Mouse (Mus musculus) neural tube, embryonic 14.5 days (tissue): ENCODE measurements around the gene Zfp426. TPM values are rescaled to one million over a fixed set of nuclear protein-coding genes. Genes with fewer than 3 reads are reported as not detected.

Source experiments
- ATAC-seq: fragments of 200-750 bp; cut with Nextera tagmentation; 2 replicates; pipeline ENCODE4 v1.8.0; 2017; ENCODE audit warnings: low read depth, mild to moderate bottlenecking, moderate TSS enrichment, moderate library complexity
- H3K27ac ChIP-seq: fragments of 300-500 bp; sonication (generic); 2 replicates; pipeline ENCODE4 v1.5.1; 2014; ENCODE audit warnings: low read depth, mild to moderate bottlenecking, control low read depth, low read length, moderate library complexity, mixed read lengths
- H3K27me3 ChIP-seq: fragments of 300-500 bp; sonication (generic); 2 replicates; pipeline ENCODE4 v1.6.1; 2014; ENCODE audit warnings: low read length; ENCODE audit not compliant: control insufficient read depth, insufficient read depth
- H3K36me3 ChIP-seq: fragments of 300-500 bp; sonication (generic); 2 replicates; pipeline ENCODE4 v1.6.1; 2014; ENCODE audit warnings: low read length, mixed read lengths; ENCODE audit not compliant: control insufficient read depth, insufficient read depth
- H3K4me1 ChIP-seq: fragments of 300-500 bp; sonication (generic); 2 replicates; pipeline ENCODE4 v1.6.1; 2014; ENCODE audit warnings: low read length; ENCODE audit not compliant: control insufficient read depth, insufficient read depth
- H3K4me2 ChIP-seq: fragments of 300-500 bp; sonication (generic); 2 replicates; pipeline ENCODE4 v1.6.1; 2014; ENCODE audit warnings: mild to moderate bottlenecking, low read depth, low read length, control low read depth
- H3K4me3 ChIP-seq: fragments of 300-500 bp; sonication (generic); 2 replicates; pipeline ENCODE4 v1.5.1; 2014; ENCODE audit warnings: low read depth, low read length, control low read depth, mixed read lengths
- H3K9ac ChIP-seq: fragments of 300-500 bp; sonication (generic); replicated peaks from 2 replicates; pipeline ENCODE4 v1.6.1; 2014; ENCODE audit warnings: low read depth, mild to moderate bottlenecking, control low read depth, low read length, mixed read lengths
- H3K9me3 ChIP-seq: fragments of 300-500 bp; sonication (generic); 2 replicates; pipeline ENCODE4 v1.6.1; 2016; ENCODE audit warnings: low read length; ENCODE audit not compliant: control insufficient read depth
- WGBS: fragments of 180-500 bp; shearing (Covaris S2); extraction: QIAGEN DNeasy Blood & Tissue Kit; methylation state at CpG from one replicate; pipeline ENCODE4 v1.1.7; 2014; 5-methylcytosine and 5-hydroxymethylcytosine counted together
- polyA plus RNA-seq: library from polyadenylated mRNA; unstranded; fragments of >200 nt; fragmentation: Nextera tagmentation; extraction: Ambion mirVana; gene quantifications from 2 replicates; pipeline ENCODE4 v1.2.1, GENCODE M21; 2014

Gene Zfp426
- polyA plus RNA-seq, 1 experiment from 2014 or later = 39.8 TPM

DNA sequence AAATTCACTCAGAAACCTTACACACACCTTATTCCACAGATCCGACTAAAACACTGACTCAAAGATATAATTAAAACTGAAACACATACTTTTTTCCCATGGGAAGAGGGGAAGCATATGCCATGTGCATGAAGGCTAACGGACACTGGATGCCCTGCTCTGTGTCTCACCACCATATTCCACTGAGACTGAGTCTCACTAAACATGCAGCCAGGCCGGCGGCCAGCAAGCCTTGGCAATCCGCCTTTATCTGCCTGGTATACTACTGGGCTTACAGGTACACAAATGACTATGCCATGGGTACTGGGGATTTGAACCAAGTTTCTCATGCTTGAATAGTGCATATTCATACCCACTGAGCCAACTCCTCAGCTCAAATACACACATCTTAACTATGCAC is 13.2 kb downstream of the Zfp426 start:
- Histone ChIP-seq H3K27ac (no peak overlapping the region), H3K9ac (no peak overlapping the region), H3K36me3 (peaks cover 31% of the 10 kb centered on the region), H3K4me2 (no peak overlapping the region), H3K4me1 (no peaks in the 10 kb centered on the region), H3K27me3 (no peaks in the 10 kb centered on the region), H3K9me3 (no peaks in the 10 kb centered on the region), H3K4me3 (no peak overlapping the region)
- ATAC-seq = no peak
- 83% methylated on average over 5 of the region's 5 CpGs for WGBS

DNA sequence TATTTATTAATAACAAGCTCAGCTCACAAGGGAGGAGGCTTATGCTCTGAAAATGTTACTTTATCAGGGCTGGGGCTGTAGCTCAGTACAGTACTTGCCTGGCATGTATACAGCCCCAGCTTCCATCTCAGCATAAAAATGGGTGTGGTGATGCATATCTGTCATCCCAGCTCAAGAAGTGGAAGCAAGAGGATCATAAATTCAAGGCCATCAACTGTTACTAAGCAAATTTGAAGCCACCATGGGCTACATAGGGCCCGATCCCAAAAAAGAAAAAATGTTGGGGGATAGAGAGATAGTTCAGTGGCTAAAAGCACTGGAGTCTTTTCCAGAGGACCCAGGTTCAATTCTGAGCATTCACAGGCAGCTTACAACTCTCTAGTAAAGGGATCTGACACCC is 15.9 kb downstream of the Zfp426 start:
- Histone ChIP-seq H3K27me3 (no peaks in the 10 kb centered on the region), H3K4me1 (no peaks in the 10 kb centered on the region), H3K4me2 (no peak overlapping the region), H3K27ac (no peak overlapping the region), H3K36me3 (peaks cover 39% of the 10 kb centered on the region), H3K4me3 (no peak overlapping the region), H3K9me3 (no peaks in the 10 kb centered on the region), H3K9ac (no peak overlapping the region)
- no peak for ATAC-seq
- WGBS = 94% methylated on average over 1 of the region's 1 CpGs

DNA sequence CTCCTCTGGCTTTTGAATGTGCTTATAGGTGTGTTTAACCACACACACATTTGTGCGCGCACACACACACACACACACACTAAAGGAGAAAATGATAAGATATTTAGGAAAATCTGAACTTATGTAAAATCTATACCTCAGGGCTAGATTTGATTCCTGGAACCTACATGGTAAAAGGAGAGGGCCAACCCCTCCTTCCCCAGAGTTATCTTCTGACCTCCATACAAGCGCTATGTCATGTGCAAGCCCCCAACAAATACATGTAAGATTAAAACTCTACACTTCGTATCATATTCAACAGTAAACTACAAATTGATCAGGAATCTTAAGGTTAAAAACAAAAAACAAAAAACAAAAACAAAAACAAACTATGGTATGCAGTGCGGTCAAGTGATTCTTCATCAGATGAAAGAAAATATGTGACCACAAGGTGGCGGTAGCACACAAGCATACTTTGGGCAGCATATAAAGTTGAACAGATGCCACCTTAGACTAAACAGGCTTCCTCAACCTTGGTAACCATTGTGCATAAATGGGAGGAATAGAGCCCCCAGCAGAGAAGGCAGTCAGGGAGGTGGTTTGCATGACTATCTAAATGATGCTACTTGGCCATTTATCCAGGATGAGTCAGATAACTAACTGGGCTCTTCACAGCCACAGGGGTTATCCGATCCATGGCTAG is 25.6 kb downstream of the Zfp426 start:
- Histone ChIP-seq H3K9me3 (no peaks in the 10 kb centered on the region), H3K4me1 (no peaks in the 10 kb centered on the region), H3K36me3 (peaks cover 30% of the 10 kb centered on the region), H3K4me2 (no peak overlapping the region), H3K27ac (no peak overlapping the region), H3K27me3 (no peaks in the 10 kb centered on the region), H3K4me3 (no peak overlapping the region), H3K9ac (no peak overlapping the region)
- peak; percentile 83 for ATAC-seq
- 57% methylated on average over 7 of the region's 7 CpGs for WGBS

DNA sequence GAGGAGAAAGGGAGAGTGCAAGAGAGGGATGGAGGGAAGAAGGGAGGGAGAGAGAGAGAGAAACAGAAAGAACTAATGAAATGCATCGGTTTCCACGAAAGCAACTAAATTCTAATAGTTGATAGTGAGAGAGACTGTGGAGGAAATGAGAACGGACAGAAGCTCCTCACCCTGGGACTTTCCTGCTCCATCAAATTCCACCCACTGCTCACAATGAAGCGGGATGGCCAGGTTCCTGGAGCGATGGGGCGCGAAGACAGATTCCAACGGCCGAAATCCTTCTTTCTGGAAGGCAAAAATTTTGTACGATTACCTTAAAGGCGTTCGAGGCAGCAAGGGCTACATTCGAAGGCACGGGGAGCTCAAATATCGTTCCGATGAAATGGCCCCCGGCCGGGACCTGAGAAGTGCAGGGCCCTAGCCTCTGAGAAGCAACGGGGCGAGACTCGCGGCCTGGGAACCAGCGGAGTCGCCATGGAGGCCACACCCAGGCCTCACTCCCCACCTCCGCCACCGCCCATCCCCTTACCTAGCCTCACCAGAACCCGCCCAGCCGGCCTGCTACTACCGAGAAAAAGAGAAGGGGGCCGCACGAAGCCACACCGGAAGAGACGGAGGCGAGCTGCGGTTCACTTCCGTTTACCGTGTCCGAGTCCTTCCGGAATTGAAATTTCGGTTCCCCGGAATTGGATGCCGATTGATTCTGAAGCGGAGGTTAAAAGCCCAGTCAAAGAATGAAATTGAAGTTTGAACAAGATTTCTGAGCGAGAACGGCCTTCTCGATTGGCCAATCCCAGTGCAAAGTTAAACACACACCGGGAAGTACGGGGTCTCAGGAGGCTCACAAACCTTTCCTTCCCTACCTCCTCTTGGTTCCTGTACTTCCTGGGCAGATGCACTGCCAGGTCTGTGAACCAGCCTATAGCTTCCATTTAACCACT is 32.9 kb downstream of the Zfp426 start, which contains the start of gene Zfp26:
TSS of gene Zfp26 (minus strand) at position 786 of the 941 bp plus-strand sequence.
- Histone ChIP-seq H3K4me2 (peak within 1 kb of the TSS; percentile 86), H3K9me3 (no peaks in the 10 kb centered on the region), H3K27ac (peak within 1 kb of the TSS; percentile 55), H3K4me1 (peaks cover 10% of the 10 kb centered on the region), H3K4me3 (peak within 1 kb of the TSS; percentile 52), H3K9ac (peak within 1 kb of the TSS; percentile 61), H3K27me3 (no peaks in the 10 kb centered on the region), H3K36me3 (peaks cover 5% of the 10 kb centered on the region; the same call in 1 of the 2 replicates)
- ATAC-seq = peak; percentile 93
- WGBS = under 1% methylated on average over 48 of the region's 48 CpGs

DNA sequence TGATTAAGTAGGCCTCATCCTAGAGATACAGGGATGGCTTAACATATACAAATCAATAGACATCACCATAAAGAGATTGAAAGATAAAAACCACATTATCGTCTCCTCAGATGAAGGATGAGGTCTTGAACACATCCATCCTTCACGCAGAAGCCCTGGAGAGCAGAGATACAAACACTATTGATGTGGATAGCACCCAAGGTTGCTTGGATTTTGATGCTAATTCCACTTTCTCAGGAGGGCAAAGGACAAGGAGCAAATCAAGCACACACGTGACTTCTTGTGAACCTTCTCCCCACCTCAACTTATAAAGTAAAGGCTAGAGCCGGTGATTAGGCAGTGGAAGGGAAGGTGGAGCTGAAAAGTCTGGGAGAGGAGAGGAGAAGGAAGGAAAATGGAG is 38.9 kb downstream of the Zfp426 start:
- WGBS = 90% methylated on average over 4 of the region's 4 CpGs
- no peak overlapping the region for H3K4me2 ChIP-seq
- no peak for ATAC-seq
- no peaks in the 10 kb centered on the region for H3K27me3 ChIP-seq
- H3K36me3 ChIP-seq = peaks cover 10% of the 10 kb centered on the region; the same call in 1 of the 2 replicates
- H3K9me3 ChIP-seq = no peaks in the 10 kb centered on the region
- H3K4me3 ChIP-seq = no peak overlapping the region
- H3K9ac ChIP-seq = no peak overlapping the region
- no peak overlapping the region for H3K27ac ChIP-seq
- peaks cover 6% of the 10 kb centered on the region; the same call in 1 of the 2 replicates for H3K4me1 ChIP-seq

DNA sequence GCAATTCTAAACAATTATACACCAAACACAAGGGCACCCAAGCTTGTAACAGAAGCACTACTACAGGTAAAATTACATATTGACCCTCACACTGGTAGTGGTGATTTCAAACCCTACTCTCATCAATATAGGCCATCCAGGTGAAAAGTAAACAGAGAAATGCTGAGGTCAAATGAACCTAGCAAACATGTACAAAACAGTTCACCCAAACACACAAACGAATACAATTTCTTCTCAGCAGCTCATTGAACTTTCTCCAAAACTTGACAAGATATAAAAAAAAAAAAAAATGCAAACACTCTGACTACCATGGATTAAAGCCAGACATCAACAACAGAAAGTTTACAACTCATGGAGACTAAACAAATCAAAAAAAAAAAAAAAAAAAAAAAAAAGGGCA is 41.1 kb downstream of the Zfp426 start:
- no peaks in the 10 kb centered on the region for H3K4me1 ChIP-seq
- H3K9ac ChIP-seq = no peak overlapping the region
- no peaks in the 10 kb centered on the region for H3K9me3 ChIP-seq
- no peak overlapping the region for H3K27ac ChIP-seq
- H3K4me3 ChIP-seq = no peak overlapping the region
- ATAC-seq = no peak
- no peaks in the 10 kb centered on the region for H3K27me3 ChIP-seq
- H3K36me3 ChIP-seq = peaks cover 13% of the 10 kb centered on the region
- WGBS = 100% methylated on average over 1 of the region's 1 CpGs
- H3K4me2 ChIP-seq = no peak overlapping the region

DNA sequence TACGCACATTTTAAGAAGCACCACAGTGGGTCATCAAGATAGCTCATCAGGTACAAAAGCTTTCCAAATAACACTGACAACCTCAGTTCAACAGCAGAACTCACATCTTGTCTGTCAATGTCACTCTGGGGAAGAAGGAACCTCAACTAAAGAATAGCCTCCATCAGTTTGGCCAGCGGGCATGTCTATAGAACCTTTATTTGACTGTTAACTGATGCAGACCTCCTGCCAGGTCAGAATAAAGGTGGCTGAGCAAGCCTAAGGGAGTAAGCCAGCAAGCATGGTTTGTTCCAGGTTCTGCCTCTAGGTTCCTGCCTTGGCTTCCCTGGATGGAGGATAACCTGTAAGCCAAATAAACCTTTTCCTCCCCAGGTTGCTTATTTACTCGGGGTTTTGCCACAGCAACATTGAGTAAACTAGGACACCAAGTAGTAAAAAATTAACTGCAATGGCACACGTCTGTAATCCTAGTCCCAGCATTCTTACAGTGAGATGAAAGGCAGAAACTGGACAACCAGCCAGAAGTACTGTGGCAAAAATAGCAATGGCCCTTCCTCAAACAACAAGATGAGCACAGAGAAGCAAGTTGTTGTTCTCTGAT is 49.3 kb downstream of the Zfp426 start:
- H3K9me3 ChIP-seq = no peaks in the 10 kb centered on the region
- 91% methylated on average over 4 of the region's 4 CpGs for WGBS
- no peak overlapping the region for H3K9ac ChIP-seq
- H3K36me3 ChIP-seq = peaks cover 61% of the 10 kb centered on the region
- H3K4me3 ChIP-seq = no peak overlapping the region
- ATAC-seq = no peak
- H3K4me2 ChIP-seq = no peak overlapping the region
- no peaks in the 10 kb centered on the region for H3K27me3 ChIP-seq
- H3K27ac ChIP-seq = no peak overlapping the region
- no peaks in the 10 kb centered on the region for H3K4me1 ChIP-seq

DNA sequence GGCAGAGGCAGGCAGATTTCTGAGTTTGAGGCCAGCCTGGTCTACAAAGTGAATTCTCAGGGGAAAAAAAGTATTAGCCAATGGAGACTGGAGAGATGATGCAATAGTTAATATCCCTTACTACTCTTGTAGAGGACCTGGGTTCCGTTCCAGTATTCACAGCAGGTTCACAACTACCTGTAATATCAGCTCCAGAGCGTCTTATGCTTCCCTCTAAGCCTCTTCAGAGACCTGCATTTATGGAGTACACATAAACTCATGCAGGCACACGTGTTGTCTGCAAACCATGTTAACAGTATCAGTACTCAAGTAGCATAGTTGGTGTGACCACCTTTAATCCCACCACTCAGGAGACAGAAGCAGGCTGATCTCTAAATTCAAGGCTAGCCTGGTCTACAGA is 62.5 kb downstream of the Zfp426 start:
- H3K27ac ChIP-seq = no peak overlapping the region
- no peak overlapping the region for H3K4me3 ChIP-seq
- no peak overlapping the region for H3K4me2 ChIP-seq
- no peak for ATAC-seq
- H3K9ac ChIP-seq = no peak overlapping the region
- H3K9me3 ChIP-seq = no peaks in the 10 kb centered on the region
- H3K36me3 ChIP-seq = 0 out of 2 replicates have a peak, but pooled peaks cover under 1% of the 10 kb centered on the region
- no peaks in the 10 kb centered on the region for H3K27me3 ChIP-seq
- no peaks in the 10 kb centered on the region for H3K4me1 ChIP-seq
- 86% methylated on average over 3 of the region's 3 CpGs for WGBS
